Mouse (Mus musculus): ENCODE measurements around the gene Surf1. TPM values are rescaled to one million over a fixed set of nuclear protein-coding genes. Genes with fewer than 3 reads are reported as not detected.

Surf1 gene
- polyA plus RNA-seq, 1 experiment from 2014 or later = 86.4 TPM

DNA sequence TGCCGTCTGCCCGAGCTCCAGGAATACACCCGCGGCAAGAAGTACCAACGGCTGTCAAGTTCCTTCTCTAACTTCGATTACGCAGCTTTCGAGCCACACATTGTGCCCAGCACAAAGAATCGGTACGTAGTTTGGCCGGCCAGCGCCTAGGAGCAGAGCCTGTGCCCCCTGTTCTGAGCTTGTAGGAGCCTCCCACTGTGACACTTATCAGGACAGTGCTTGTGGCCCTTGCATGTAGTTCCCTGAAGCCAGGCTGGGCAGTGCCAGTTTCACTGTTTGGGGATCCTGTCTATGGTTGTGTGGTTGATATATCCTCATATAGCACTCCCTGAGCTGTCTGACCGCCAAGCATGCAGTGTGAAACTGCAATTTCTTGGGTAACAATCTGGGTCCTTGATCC lies 408 bp upstream of the Surf1 start:
- peak overlapping the region; percentile 83 for H3K4me3 ChIP-seq
- WGBS = 3% methylated on average over 13 of the region's 13 CpGs
- no peaks in the 10 kb centered on the region for H3K27me3 ChIP-seq
- peak overlapping the region; percentile 80 for H3K27ac ChIP-seq (replicated peaks)
- H3K4me1 ChIP-seq (replicated peaks) = peaks cover 46% of the 10 kb centered on the region
- H3K36me3 ChIP-seq = peaks cover 69% of the 10 kb centered on the region
- peak overlapping the region; percentile 85 for H3K9ac ChIP-seq
- H3K4me2 ChIP-seq = peak overlapping the region; percentile 98
- no peaks in the 10 kb centered on the region for H3K9me3 ChIP-seq
- peak; percentile 7; the same call in 1 of the 2 replicates for ATAC-seq (ENCODE audit: low read depth)

- H3K9ac ChIP-seq = no peak overlapping the region
- 55% methylated on average over 8 of the region's 8 CpGs for WGBS
- peaks cover 49% of the 10 kb centered on the region for H3K36me3 ChIP-seq
- H3K4me3 ChIP-seq = no peak overlapping the region
- peaks cover 56% of the 10 kb centered on the region for H3K4me1 ChIP-seq (replicated peaks)
- no peaks in the 10 kb centered on the region for H3K27me3 ChIP-seq
- H3K27ac ChIP-seq (replicated peaks) = no peak overlapping the region
- H3K4me2 ChIP-seq = peak overlapping the region; percentile 98
- no peaks in the 10 kb centered on the region for H3K9me3 ChIP-seq
- ATAC-seq (ENCODE audit: low read depth) = no peak
These were observed 2.0 kb downstream of the Surf1 start for GRCm38 (mm10) chr2:26914148-26914941.

GRCm38 (mm10) chr2:26913416-26914147 lies 2.7 kb downstream of the Surf1 start:
- H3K9ac ChIP-seq = no peak overlapping the region
- no peaks in the 10 kb centered on the region for H3K9me3 ChIP-seq
- WGBS = 83% methylated on average over 17 of the region's 17 CpGs
- no peak for ATAC-seq (ENCODE audit: low read depth)
- no peaks in the 10 kb centered on the region for H3K27me3 ChIP-seq
- H3K36me3 ChIP-seq = peaks cover 43% of the 10 kb centered on the region
- no peak overlapping the region for H3K4me3 ChIP-seq
- no peak overlapping the region for H3K4me2 ChIP-seq
- no peak overlapping the region for H3K27ac ChIP-seq (replicated peaks)
- peaks cover 64% of the 10 kb centered on the region for H3K4me1 ChIP-seq (replicated peaks)

DNA sequence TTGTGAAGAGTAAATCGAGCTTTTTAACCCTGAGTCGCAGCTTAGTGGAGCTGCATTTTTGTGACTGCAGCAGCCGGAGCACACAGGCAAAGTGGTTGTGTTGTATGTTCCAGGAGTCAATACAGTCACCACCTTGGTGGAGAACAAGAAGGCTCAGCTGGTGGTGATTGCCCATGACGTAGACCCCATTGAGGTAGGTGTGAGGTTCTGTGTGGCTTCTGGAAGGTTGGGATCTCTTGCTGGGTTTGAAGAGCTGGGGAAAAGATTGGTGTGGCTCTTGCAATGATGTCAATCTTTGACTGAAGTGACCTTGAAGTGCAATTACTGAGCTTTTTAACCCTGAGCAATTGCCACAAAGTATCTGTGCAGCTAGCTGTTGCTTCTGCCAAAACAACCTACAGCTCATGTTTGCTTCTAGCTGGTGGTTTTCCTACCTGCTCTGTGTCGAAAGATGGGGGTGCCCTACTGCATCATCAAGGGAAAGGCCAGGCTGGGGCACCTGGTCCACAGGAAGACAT lies 4.0 kb downstream of the Surf1 start:
- H3K27me3 ChIP-seq = no peaks in the 10 kb centered on the region
- H3K9me3 ChIP-seq = no peaks in the 10 kb centered on the region
- no peak for ATAC-seq (ENCODE audit: low read depth)
- H3K36me3 ChIP-seq = peaks cover 48% of the 10 kb centered on the region
- H3K9ac ChIP-seq = peak overlapping the region; percentile 99
- H3K4me3 ChIP-seq = peak overlapping the region; percentile 96
- peak overlapping the region; percentile 100 for H3K4me2 ChIP-seq
- 74% methylated on average over 5 of the region's 5 CpGs for WGBS
- H3K27ac ChIP-seq (replicated peaks) = 0 out of 2 replicates have a peak overlapping the region, but pooled peaks have one; percentile 93
- H3K4me1 ChIP-seq (replicated peaks) = peaks cover 64% of the 10 kb centered on the region

- Histone ChIP-seq H3K4me2 (peak overlapping the region; percentile 100), H3K4me1 (replicated peaks) (peaks cover 61% of the 10 kb centered on the region), H3K4me3 (peak overlapping the region; percentile 96), H3K27ac (replicated peaks) (peak overlapping the region; percentile 93), H3K9ac (peak overlapping the region; percentile 99), H3K9me3 (no peaks in the 10 kb centered on the region), H3K27me3 (no peaks in the 10 kb centered on the region), H3K36me3 (peaks cover 59% of the 10 kb centered on the region)
- peak; percentile 57 for ATAC-seq (ENCODE audit: low read depth)
- WGBS = under 1% methylated on average over 37 of the region's 37 CpGs
These were observed 5.2 kb downstream of the Surf1 start for GRCm38 (mm10) chr2:26910994-26911765.

DNA sequence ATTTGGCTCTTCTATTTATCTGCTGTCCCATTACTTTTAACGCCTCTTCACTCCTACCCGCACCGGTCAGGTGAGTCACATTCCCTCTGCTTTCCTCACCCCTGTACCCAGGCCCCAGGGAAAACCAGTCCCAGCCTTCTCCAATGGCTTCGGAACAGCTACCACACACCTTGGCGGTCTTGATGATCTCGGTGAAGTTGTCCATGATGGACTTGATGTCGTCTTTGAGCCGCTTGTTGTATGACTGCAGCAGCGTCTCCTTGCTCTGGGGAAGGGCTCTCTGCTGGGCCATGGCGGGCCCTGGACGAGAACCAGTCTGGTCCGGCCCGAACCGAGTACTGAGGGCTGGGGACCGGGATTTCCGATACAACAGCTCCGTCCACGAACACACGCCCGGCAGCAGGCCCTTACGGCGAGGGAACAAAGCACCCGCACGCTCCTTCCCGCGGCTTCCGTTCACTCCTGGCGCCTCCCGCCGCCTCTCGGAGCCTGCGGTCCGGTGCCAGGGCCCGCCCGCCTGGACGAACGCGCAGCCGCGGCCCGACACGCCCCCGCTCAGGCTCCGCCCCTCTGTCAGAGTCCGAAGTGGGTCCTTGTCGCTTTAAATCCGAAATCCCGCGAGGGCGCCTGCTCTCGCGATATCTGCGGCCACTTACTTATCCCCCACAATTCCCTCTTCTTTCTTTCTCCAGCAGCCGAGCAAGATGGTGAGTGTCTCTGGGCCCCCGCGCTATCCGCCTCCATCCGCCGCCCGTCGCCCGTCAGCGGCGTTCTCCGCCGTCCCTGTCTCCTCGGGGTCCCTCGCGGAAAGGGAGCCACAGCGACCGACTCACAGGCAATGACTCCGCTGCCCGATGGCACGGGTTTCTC lies 6.0 kb downstream of the Surf1 start, which contains the start of the genes Med22 and Rpl7a:
Gene Med22 (minus strand): TSS at position 554 of the 870 bp plus-strand sequence.
Gene Rpl7a (plus strand): TSS at position 641 of the 870 bp plus-strand sequence.
- Histone ChIP-seq H3K4me1 (replicated peaks) (peaks cover 55% of the 10 kb centered on the region), H3K36me3 (peaks cover 67% of the 10 kb centered on the region), H3K9ac (peak within 1 kb of the TSS; percentile 99), H3K27ac (replicated peaks) (peak within 1 kb of the TSS; percentile 93), H3K4me3 (peak within 1 kb of the TSS; percentile 96), H3K27me3 (no peaks in the 10 kb centered on the region), H3K4me2 (peak within 1 kb of the TSS; percentile 100), H3K9me3 (no peaks in the 10 kb centered on the region)
- ATAC-seq (ENCODE audit: low read depth) = peak; percentile 91
- under 1% methylated on average over 69 of the region's 74 CpGs for WGBS

DNA sequence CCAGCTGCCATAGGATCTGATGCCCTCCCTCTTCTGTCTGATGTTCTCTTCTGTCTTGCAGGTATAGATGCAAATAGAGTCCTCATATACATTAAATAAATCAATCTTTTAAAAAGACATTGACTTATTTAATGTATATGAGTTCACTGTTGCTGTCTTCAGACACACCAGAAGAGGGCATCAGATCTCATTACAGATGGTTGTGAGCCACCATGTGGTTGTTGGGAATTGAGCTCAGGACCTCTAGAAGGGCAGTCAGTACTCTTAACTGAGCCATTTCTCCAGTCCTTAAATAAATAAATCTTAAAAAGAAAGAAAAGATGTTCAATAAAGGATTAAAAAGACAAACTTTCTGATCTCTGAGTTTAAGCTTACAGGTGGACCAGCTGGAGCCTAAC lies 6.9 kb downstream of the Surf1 start:
- H3K27ac ChIP-seq (replicated peaks) = peak overlapping the region; percentile 83; the same call in 1 of the 2 replicates
- no peaks in the 10 kb centered on the region for H3K27me3 ChIP-seq
- no peaks in the 10 kb centered on the region for H3K9me3 ChIP-seq
- ATAC-seq (ENCODE audit: low read depth) = no peak
- H3K4me3 ChIP-seq = peak overlapping the region; percentile 96
- peaks cover 72% of the 10 kb centered on the region for H3K36me3 ChIP-seq
- H3K4me1 ChIP-seq (replicated peaks) = peaks cover 46% of the 10 kb centered on the region
- peak overlapping the region; percentile 89 for H3K4me2 ChIP-seq
- H3K9ac ChIP-seq = peak overlapping the region; percentile 90

GRCm38 (mm10) chr2:26908710-26909386 lies 7.5 kb downstream of the Surf1 start:
- H3K4me1 ChIP-seq (replicated peaks) = peaks cover 49% of the 10 kb centered on the region
- peak overlapping the region; percentile 90 for H3K9ac ChIP-seq
- 87% methylated on average over 18 of the region's 18 CpGs for WGBS
- peak overlapping the region; percentile 89 for H3K4me2 ChIP-seq
- H3K4me3 ChIP-seq = peak overlapping the region; percentile 96
- ATAC-seq (ENCODE audit: low read depth) = no peak
- H3K36me3 ChIP-seq = peaks cover 70% of the 10 kb centered on the region
- no peak overlapping the region for H3K27ac ChIP-seq (replicated peaks)
- H3K27me3 ChIP-seq = no peaks in the 10 kb centered on the region
- H3K9me3 ChIP-seq = no peaks in the 10 kb centered on the region

GRCm38 (mm10) chr2:26907109-26907508 lies 9.2 kb downstream of the Surf1 start:
- Histone ChIP-seq H3K27me3 (no peaks in the 10 kb centered on the region), H3K9me3 (no peaks in the 10 kb centered on the region), H3K4me1 (replicated peaks) (peaks cover 50% of the 10 kb centered on the region), H3K4me2 (no peak overlapping the region), H3K36me3 (peaks cover 53% of the 10 kb centered on the region), H3K9ac (0 out of 2 replicates have a peak overlapping the region, but pooled peaks have one; percentile 90), H3K4me3 (no peak overlapping the region), H3K27ac (replicated peaks) (no peak overlapping the region)
- no peak for ATAC-seq (ENCODE audit: low read depth)
- 62% methylated on average over 4 of the region's 4 CpGs for WGBS

GRCm38 (mm10) chr2:26906431-26906830 lies 9.9 kb downstream of the Surf1 start:
- Histone ChIP-seq H3K4me3 (no peak overlapping the region), H3K27ac (replicated peaks) (no peak overlapping the region), H3K9ac (no peak overlapping the region), H3K36me3 (peaks cover 46% of the 10 kb centered on the region), H3K4me1 (replicated peaks) (peaks cover 50% of the 10 kb centered on the region), H3K27me3 (no peaks in the 10 kb centered on the region), H3K4me2 (no peak overlapping the region), H3K9me3 (no peaks in the 10 kb centered on the region)
- 88% methylated on average over 3 of the region's 3 CpGs for WGBS
- no peak for ATAC-seq (ENCODE audit: low read depth)
